Mouse (Mus musculus) heart, postnatal 0 days (tissue): ENCODE measurements around the gene 1810046K07Rik. TPM values are rescaled to one million over a fixed set of nuclear protein-coding genes. Genes with fewer than 3 reads are reported as not detected.

Source experiments
- ATAC-seq: fragments of 200-750 bp; cut with Nextera tagmentation; 2 replicates; pipeline ENCODE4 v1.8.0; 2017; ENCODE audit warnings: low read depth, moderate number of reproducible peaks, moderate library complexity; ENCODE audit not compliant: insufficient read depth
- DNase-seq: peaks from one replicate; pipeline ENCODE4 v3.0.0-alpha.2; 2016; ENCODE audit warnings: low spot score
- H3K27ac ChIP-seq: fragments of 300-500 bp; sonication (generic); 2 replicates; pipeline ENCODE4 v1.5.1; 2014; ENCODE audit warnings: low read depth, mild to moderate bottlenecking
- H3K27me3 ChIP-seq: fragments of 300-500 bp; sonication (generic); 2 replicates; pipeline ENCODE4 v1.6.1; 2014; ENCODE audit warnings: low read length, mixed read lengths; ENCODE audit not compliant: control insufficient read depth, insufficient read depth
- H3K36me3 ChIP-seq: fragments of 300-500 bp; sonication (generic); replicated peaks from 2 replicates; pipeline ENCODE4 v1.6.1; 2014; ENCODE audit warnings: low read length, mixed read lengths; ENCODE audit not compliant: control insufficient read depth, insufficient read depth
- H3K4me1 ChIP-seq: fragments of 300-500 bp; sonication (generic); 2 replicates; pipeline ENCODE4 v1.6.1; 2014; ENCODE audit warnings: antibody characterized with exemption; ENCODE audit not compliant: control insufficient read depth, insufficient read depth
- H3K4me2 ChIP-seq: fragments of 300-500 bp; sonication (generic); 2 replicates; pipeline ENCODE4 v1.6.1; 2014; ENCODE audit warnings: low read depth, mild to moderate bottlenecking, low read length, moderate library complexity
- H3K4me3 ChIP-seq: fragments of 300-500 bp; sonication (generic); 2 replicates; pipeline ENCODE4 v1.5.1; 2014; ENCODE audit warnings: low read depth, low read length
- H3K9ac ChIP-seq: fragments of 300-500 bp; sonication (generic); replicated peaks from 2 replicates; pipeline ENCODE4 v1.6.1; 2014; ENCODE audit warnings: low read depth, low read length, mixed read lengths
- H3K9me3 ChIP-seq: fragments of 300-500 bp; sonication (generic); replicated peaks from 2 replicates; pipeline ENCODE4 v1.6.1; 2016; ENCODE audit warnings: low read length; ENCODE audit not compliant: control insufficient read depth
- CTCF ChIP-seq: IDR thresholded peaks from 2 replicates; pipeline ENCODE4 v1.5.1; 2016; ENCODE audit warnings: antibody characterized with exemption, control low read depth, low read depth
- EP300 ChIP-seq: IDR thresholded peaks from 2 replicates; pipeline ENCODE4 v1.6.1; 2016; ENCODE audit warnings: antibody characterized with exemption, low read depth
- WGBS: fragments of 180-500 bp; shearing (Covaris S2); extraction: QIAGEN DNeasy Blood & Tissue Kit; methylation state at CpG from one replicate; pipeline ENCODE4 v1.1.7; 2014; 5-methylcytosine and 5-hydroxymethylcytosine counted together
- polyA plus RNA-seq: library from polyadenylated mRNA; unstranded; fragments of >200 nt; fragmentation: Nextera tagmentation; extraction: Ambion mirVana; gene quantifications from 2 replicates; pipeline ENCODE4 v1.2.1, GENCODE M21; 2015
- total RNA-seq: library from RNA; depleted of rRNA; stranded (reverse); fragments of >200 nt; gene quantifications from 2 replicates; pipeline ENCODE4 v1.2.3, GENCODE M21; 2014; ENCODE audit warnings: low replicate concordance; rRNA removed

Gene 1810046K07Rik
- total and polyA plus RNA-seq, 2 experiments from 2014 or later: not detected

DNA sequence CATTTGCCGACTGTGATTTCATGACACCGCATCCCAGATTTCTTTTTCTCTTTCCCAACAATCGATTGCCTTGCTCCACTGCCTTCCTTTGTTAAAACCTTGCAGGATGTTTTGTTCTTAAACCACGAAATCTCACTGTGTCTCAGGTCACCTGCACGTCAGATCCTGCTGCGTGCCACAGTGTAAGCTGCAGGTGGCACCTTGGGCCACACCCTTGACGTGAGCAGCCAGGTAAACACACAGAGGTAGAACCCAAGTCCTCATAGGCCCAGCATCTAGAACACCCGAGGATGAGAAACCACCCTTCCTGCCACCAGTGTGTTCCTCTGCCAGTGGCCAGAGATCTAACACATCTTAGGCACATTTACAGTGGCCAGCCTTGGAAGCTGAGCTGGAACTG, 57.6 kb downstream of the 1810046K07Rik start:
- Histone ChIP-seq H3K36me3 (no peaks in the 10 kb centered on the region), H3K4me2 (no peak overlapping the region), H3K9ac (no peak overlapping the region), H3K27ac (no peak overlapping the region), H3K9me3 (no peaks in the 10 kb centered on the region), H3K4me3 (no peak overlapping the region), H3K27me3 (no peaks in the 10 kb centered on the region), H3K4me1 (no peaks in the 10 kb centered on the region)
- no peak for DNase-seq
- WGBS: 73% methylated on average over 8 of the region's 8 CpGs
- ATAC-seq: no peak
- TF ChIP-seq CTCF (no peak), EP300 (no peak)

GRCm38 (mm10) chr9:51268852-51269251, 59.9 kb downstream of the 1810046K07Rik start:
- H3K4me3 ChIP-seq: no peak overlapping the region
- no peaks in the 10 kb centered on the region for H3K36me3 ChIP-seq
- no peaks in the 10 kb centered on the region for H3K9me3 ChIP-seq
- no peak for ATAC-seq
- DNase-seq: no peak
- H3K27me3 ChIP-seq: no peaks in the 10 kb centered on the region
- WGBS: 87% methylated on average over 5 of the region's 5 CpGs
- H3K4me2 ChIP-seq: no peak overlapping the region
- H3K9ac ChIP-seq: no peak overlapping the region
- no peak overlapping the region for H3K27ac ChIP-seq
- TF ChIP-seq EP300 (no peak), CTCF (no peak)
- no peaks in the 10 kb centered on the region for H3K4me1 ChIP-seq

GRCm38 (mm10) chr9:51258426-51258825, 70.3 kb downstream of the 1810046K07Rik start:
- Histone ChIP-seq H3K9ac (no peak overlapping the region), H3K27ac (no peak overlapping the region), H3K4me2 (no peak overlapping the region), H3K27me3 (no peaks in the 10 kb centered on the region), H3K36me3 (no peaks in the 10 kb centered on the region), H3K4me1 (no peaks in the 10 kb centered on the region), H3K9me3 (no peaks in the 10 kb centered on the region), H3K4me3 (no peak overlapping the region)
- WGBS: 76% methylated on average over 5 of the region's 5 CpGs
- ATAC-seq: no peak
- TF ChIP-seq EP300: no peak
- no peak for TF ChIP-seq CTCF
- no peak for DNase-seq

DNA sequence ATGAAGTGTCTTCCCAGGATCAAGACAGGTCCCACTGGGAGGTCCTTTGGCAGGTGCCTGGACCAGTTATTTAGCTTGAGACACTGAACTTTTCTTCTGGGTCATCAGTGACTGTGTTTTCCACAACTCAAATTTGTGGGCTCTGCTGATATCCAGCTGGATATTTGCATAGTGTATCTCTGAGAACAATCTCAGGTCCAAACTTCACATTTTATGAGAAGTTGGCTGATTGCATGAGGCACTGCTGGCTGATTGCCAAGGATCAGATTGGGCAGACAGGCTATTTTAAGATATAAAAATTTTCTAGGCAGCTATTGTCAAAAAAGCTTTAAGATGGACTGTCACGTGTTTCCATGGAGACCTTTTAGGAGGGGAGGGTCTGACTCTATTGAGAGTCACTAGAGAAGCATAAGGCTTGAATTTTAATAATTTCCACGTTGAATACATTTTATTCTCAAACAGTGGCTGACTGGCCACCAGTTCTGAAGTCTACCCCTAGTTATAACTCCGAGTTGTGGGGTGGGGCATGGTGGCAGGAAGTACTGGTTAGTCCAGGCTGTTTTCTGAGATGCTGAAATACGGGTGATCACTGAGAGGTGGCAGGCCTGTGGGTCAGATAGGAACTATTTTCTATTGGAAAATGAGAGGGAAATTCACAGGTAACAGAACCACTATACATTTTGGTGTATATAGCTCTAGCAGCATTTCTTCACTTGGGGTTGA, 71.8 kb downstream of the 1810046K07Rik start:
- H3K4me1 ChIP-seq: no peaks in the 10 kb centered on the region
- H3K4me2 ChIP-seq: no peak overlapping the region
- no peaks in the 10 kb centered on the region for H3K9me3 ChIP-seq
- no peak overlapping the region for H3K27ac ChIP-seq
- H3K9ac ChIP-seq: no peak overlapping the region
- no peak overlapping the region for H3K4me3 ChIP-seq
- H3K36me3 ChIP-seq: no peaks in the 10 kb centered on the region
- ATAC-seq (no peak), DNase-seq (no peak)
- 65% methylated on average over 4 of the region's 4 CpGs for whole genome bisulfite sequencing
- no peak for TF ChIP-seq EP300
- TF ChIP-seq CTCF: no peak
- no peaks in the 10 kb centered on the region for H3K27me3 ChIP-seq

Other genes starting within 250 kb of the 1810046K07Rik start
- not detected in 2 replicates for gene 4833427G06Rik, start 226.8 kb downstream of the 1810046K07Rik start, total RNA-seq
- gene 4833427G06Rik, start 226.8 kb downstream of the 1810046K07Rik start, polyA plus RNA-seq: 0.21 TPM in 1 of 2 replicates, not detected in the other
- 0.15 TPM in 1 of 2 replicates, not detected in the other for gene Gm32742, start 163.4 kb downstream of the 1810046K07Rik start, total RNA-seq
- gene Gm32742, start 163.4 kb downstream of the 1810046K07Rik start, polyA plus RNA-seq: not detected in 2 replicates
- 0.76 and 0.89 TPM in 2 replicates for gene Pou2af1, start 115.2 kb downstream of the 1810046K07Rik start, total RNA-seq
- gene Pou2af1, start 115.2 kb downstream of the 1810046K07Rik start, polyA plus RNA-seq: 0.05 and 0.08 TPM in 2 replicates
- 2.0 and 12.4 TPM in 2 replicates for gene Colca2, start 50.3 kb downstream of the 1810046K07Rik start, total RNA-seq
- 3.0 and 3.2 TPM in 2 replicates for gene Colca2, start 50.3 kb downstream of the 1810046K07Rik start, polyA plus RNA-seq